In genomic region chr7:119605926-119606663, GRCm38 (mm10) we compare ENCODE assay signal across 40 mouse cellular contexts. TPM values are rescaled to one million over a fixed set of nuclear protein-coding genes. Genes with fewer than 3 reads are reported as not detected.
DNase-seq lines count a peak whose midpoint lies in the region; ATAC-seq and TF ChIP-seq lines count a peak whose summit lies in the region.
"Had no signal": no experiment of that assay in that cellular context is flagged by ENCODE, and none has a peak within 500 bp of the region (broad histone marks: within the 10 kb centered on the region; RNA-seq: fewer than 3 reads in every experiment).

No protein-coding gene starts in this region.

- no peak for TF ChIP-seq CTCF in lung, embryonic 14.5 days (IDR thresholded peaks at IDR 0.05; ENCODE audit: low read depth)

- ATAC-seq in kidney, embryonic 15.5 days (replicated peaks; ENCODE audit: low FRiP score): no peak
- ATAC-seq in lung, embryonic 14.5 days (ENCODE audit: insufficient read depth): no peak
- no peak for ATAC-seq in monocyte, adult 5-6 weeks (replicated peaks; ENCODE audit: insufficient number of reproducible peaks, low FRiP score, low TSS enrichment, poor library complexity, severe bottlenecking)
- ATAC-seq: forebrain, postnatal 0 days; hindbrain, postnatal 0 days; intestine, embryonic 15.5 days; midbrain, embryonic 15.5 days; Patski had no signal

- DNase-seq in kidney, adult 11 months: peak; percentile 69
- DNase-seq in lung, embryonic 14.5 days: no peak
- no peak for DNase-seq in lung, postnatal 36 days
- DNase-seq in kidney, adult 9 months: peak; percentile 86
- peak; percentile 58 to 84 for DNase-seq in kidney, postnatal 25 days
- no peak for DNase-seq in adipocyte (ENCODE audit: low spot score)
- DNase-seq: adrenal gland, postnatal 25 days; cerebellum, adult 18-20 months; cerebellum, postnatal 10 days; forebrain, postnatal 0 days; liver, embryonic 13.5 days; lung, adult 2 months; right cerebral cortex, postnatal 25 days; thymus, postnatal 14 days had no signal

- WGBS in kidney, embryonic 15.5 days: 75% methylated on average over 9 of the region's 9 CpGs
- 73% methylated on average over 9 of the region's 9 CpGs for WGBS in lung, embryonic 14.5 days

- H3K4me2 ChIP-seq in kidney, embryonic 15.5 days: no peak overlapping the region
- no peak overlapping the region for H3K4me2 ChIP-seq in lung, embryonic 14.5 days
- H3K4me2 ChIP-seq: embryonic facial prominence, embryonic 15.5 days; forebrain, embryonic 12.5 days; heart, embryonic 15.5 days; hindbrain, embryonic 12.5 days; intestine, embryonic 15.5 days; limb, embryonic 12.5 days; liver, embryonic 13.5 days; midbrain, embryonic 15.5 days; stomach, embryonic 15.5 days had no signal

- no peaks in the 10 kb centered on the region for H3K27me3 ChIP-seq in kidney, embryonic 15.5 days
- no peaks in the 10 kb centered on the region for H3K27me3 ChIP-seq in lung, embryonic 14.5 days (ENCODE audit: insufficient read depth, low read length)
- H3K27me3 ChIP-seq: embryonic facial prominence, embryonic 15.5 days; forebrain, embryonic 12.5 days; heart, embryonic 15.5 days; hindbrain, embryonic 12.5 days; intestine, embryonic 15.5 days; limb, embryonic 12.5 days; liver, embryonic 13.5 days; midbrain, embryonic 15.5 days; Patski; stomach, embryonic 15.5 days had no signal

- no peaks in the 10 kb centered on the region for H3K36me3 ChIP-seq in kidney, embryonic 15.5 days
- no peaks in the 10 kb centered on the region for H3K36me3 ChIP-seq in lung, embryonic 14.5 days (ENCODE audit: insufficient read depth)
- H3K36me3 ChIP-seq: embryonic facial prominence, embryonic 15.5 days; forebrain, embryonic 12.5 days; heart, embryonic 15.5 days; hindbrain, embryonic 12.5 days; intestine, embryonic 15.5 days; limb, embryonic 12.5 days; liver, embryonic 13.5 days; midbrain, embryonic 10.5 days; midbrain, embryonic 15.5 days; stomach, embryonic 15.5 days had no signal

- no peak overlapping the region for H3K4me3 ChIP-seq in kidney, embryonic 15.5 days (replicated peaks)
- H3K4me3 ChIP-seq in lung, embryonic 14.5 days (ENCODE audit: low read depth, low read length): no peak overlapping the region
- H3K4me3 ChIP-seq: embryonic facial prominence, embryonic 15.5 days; forebrain, embryonic 12.5 days; heart, embryonic 15.5 days; hindbrain, embryonic 12.5 days; intestine, embryonic 15.5 days; limb, embryonic 12.5 days; liver, embryonic 13.5 days; midbrain, embryonic 10.5 days; midbrain, embryonic 15.5 days; stomach, embryonic 15.5 days had no signal

- H3K4me1 ChIP-seq in kidney, embryonic 15.5 days: no peaks in the 10 kb centered on the region
- H3K4me1 ChIP-seq in lung, embryonic 14.5 days (ENCODE audit: insufficient read depth): no peaks in the 10 kb centered on the region
- H3K4me1 ChIP-seq: embryonic facial prominence, embryonic 15.5 days; forebrain, embryonic 12.5 days; heart, embryonic 15.5 days; hindbrain, embryonic 12.5 days; intestine, embryonic 15.5 days; limb, embryonic 12.5 days; liver, embryonic 13.5 days; midbrain, embryonic 10.5 days; midbrain, embryonic 15.5 days; stomach, embryonic 15.5 days had no signal

- no peak overlapping the region for H3K27ac ChIP-seq in kidney, embryonic 15.5 days
- peak overlapping the region; percentile 90 for H3K27ac ChIP-seq in lung, embryonic 14.5 days (ENCODE audit: low read depth)
- H3K27ac ChIP-seq: embryonic facial prominence, embryonic 15.5 days; forebrain, embryonic 12.5 days; heart, embryonic 15.5 days; hindbrain, embryonic 12.5 days; hindbrain, postnatal 0 days; intestine, embryonic 15.5 days; limb, embryonic 12.5 days; liver, embryonic 13.5 days; midbrain, embryonic 10.5 days; midbrain, embryonic 15.5 days; stomach, embryonic 15.5 days had no signal

- H3K9me3 ChIP-seq in kidney, embryonic 15.5 days (replicated peaks): no peaks in the 10 kb centered on the region
- H3K9me3 ChIP-seq in lung, embryonic 14.5 days (ENCODE audit: low read depth, low read length): no peaks in the 10 kb centered on the region
- H3K9me3 ChIP-seq: embryonic facial prominence, embryonic 15.5 days; forebrain, embryonic 12.5 days; heart, embryonic 15.5 days; hindbrain, embryonic 12.5 days; intestine, embryonic 15.5 days; limb, embryonic 12.5 days; liver, embryonic 13.5 days; midbrain, embryonic 10.5 days; midbrain, embryonic 15.5 days; stomach, embryonic 15.5 days had no signal

- no peak overlapping the region for H3K9ac ChIP-seq in kidney, embryonic 15.5 days
- H3K9ac ChIP-seq in lung, embryonic 14.5 days: no peak overlapping the region
- H3K9ac ChIP-seq: embryonic facial prominence, embryonic 15.5 days; forebrain, embryonic 12.5 days; forebrain, postnatal 0 days; heart, embryonic 15.5 days; hindbrain, embryonic 12.5 days; intestine, embryonic 15.5 days; limb, embryonic 12.5 days; liver, embryonic 13.5 days; midbrain, embryonic 15.5 days; stomach, embryonic 15.5 days had no signal

RNA-seq across cellular contexts. Expression of gene Acsm1, which starts 0.7 kb away (rescaled TPM):
- polyA plus RNA-seq in kidney, embryonic 15.5 days (2015; fragmentation: Nextera tagmentation; extraction: Ambion mirVana): 2.1 and 2.6 TPM in 2 replicates
- 2.0 and 2.5 TPM in 2 replicates for polyA plus RNA-seq in lung, embryonic 14.5 days (2014; fragmentation: Nextera tagmentation; extraction: Ambion mirVana)
- total RNA-seq in monocyte, adult 5-6 weeks (2017): not detected in 3 replicates
- total RNA-seq: adrenal gland, postnatal 25 days; common myeloid progenitor, adult 5-6 weeks; forebrain, postnatal 0 days; heart, postnatal 25 days; hindbrain, postnatal 0 days; layer of hippocampus, adult 18-20 months; layer of hippocampus, postnatal 10 days; left cerebral cortex, adult 18-20 months; left cerebral cortex, postnatal 14 days; megakaryocyte progenitor cell, adult 5-6 weeks; MEL; neutrophil, adult 5-6 weeks had no signal
- polyA plus RNA-seq: forebrain, embryonic 12.5 days; forebrain, postnatal 0 days; gonadal fat pad, adult 2 months; heart, embryonic 15.5 days; hindbrain, embryonic 12.5 days; hindbrain, postnatal 0 days; limb, embryonic 12.5 days; midbrain, embryonic 10.5 days; midbrain, embryonic 15.5 days; neural tube, embryonic 11.5 days; Patski; urinary bladder, adult 2 months had no signal

RNA-seq across cellular contexts. Expression of gene Acsm2, which starts 52.0 kb away (rescaled TPM):
- 26.0 and 29.4 TPM in 2 replicates for polyA plus RNA-seq in kidney, embryonic 15.5 days (2015; fragmentation: Nextera tagmentation; extraction: Ambion mirVana)
- not detected in 2 replicates for polyA plus RNA-seq in lung, embryonic 14.5 days (2014; fragmentation: Nextera tagmentation; extraction: Ambion mirVana)
- total RNA-seq in monocyte, adult 5-6 weeks (2017): not detected in 3 replicates
- total RNA-seq: adrenal gland, postnatal 25 days; common myeloid progenitor, adult 5-6 weeks; gastrocnemius, adult 8-10 months; heart, postnatal 25 days; layer of hippocampus, adult 18-20 months; layer of hippocampus, postnatal 10 days; left cerebral cortex, adult 18-20 months; left cerebral cortex, postnatal 14 days; megakaryocyte progenitor cell, adult 5-6 weeks; MEL; neutrophil, adult 5-6 weeks had no signal
- polyA plus RNA-seq: forebrain, embryonic 12.5 days; forebrain, postnatal 0 days; heart, embryonic 15.5 days; hindbrain, embryonic 12.5 days; intestine, embryonic 15.5 days; limb, embryonic 12.5 days; liver, embryonic 13.5 days; lung, adult 2 months; midbrain, embryonic 10.5 days; midbrain, embryonic 15.5 days; neural tube, embryonic 11.5 days; stomach, embryonic 15.5 days; urinary bladder, adult 2 months had no signal

Comparison
In these comparisons a context has a peak if more than half of its experiments do, and no peak if none do; other contexts are left out.
1. DNase-seq: peak in kidney, adult 11 months (single experiment), kidney, adult 9 months (single experiment) and kidney, postnatal 25 days (2 of 2); none in lung, embryonic 14.5 days (single experiment), lung, postnatal 36 days (single experiment) and adipocyte (single experiment).
2. RNA of gene Acsm2, which starts 52.0 kb away (polyA plus RNA-seq): 26.0 to 29.4 TPM in kidney, embryonic 15.5 days; not detected in lung, embryonic 14.5 days; every median in the first group is over 10 times any median in the second.